Mouse (Mus musculus): ENCODE measurements around the gene Exoc1.

- TF ChIP-seq CTCF (IDR thresholded peaks at IDR 0.05; ENCODE audit: low read depth) (no peak), EP300 (optimal IDR thresholded peaks at IDR 0.05) (no peak)
These were observed 56.3 kb downstream of the Exoc1 start for GRCm38 (mm10) chr5:76585378-76585777.
